Mouse (Mus musculus): ENCODE data around the gene Ccdc110.

Ccdc110 gene

DNA sequence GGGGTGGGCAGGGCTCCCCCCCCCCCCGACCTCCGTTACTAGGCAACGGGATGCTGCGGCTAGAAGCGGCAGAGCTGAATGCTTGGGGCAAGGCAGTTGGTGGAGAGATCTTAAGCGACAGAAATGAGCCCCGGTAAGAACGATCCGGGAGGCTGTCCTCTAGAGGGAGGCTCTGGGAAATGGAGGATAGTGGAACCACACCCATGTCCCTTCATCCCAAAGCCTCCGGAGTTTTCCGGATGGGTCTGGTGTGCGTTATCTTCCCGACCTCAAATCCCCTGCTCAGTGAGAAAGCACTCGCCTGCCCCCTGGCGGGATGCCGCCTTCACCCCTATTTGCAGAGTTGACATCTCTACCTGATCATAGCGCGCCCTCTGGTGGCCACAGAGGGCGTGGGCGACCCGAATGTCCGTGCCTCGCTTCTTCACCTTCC is at the start of gene Ccdc110:
Gene Ccdc110, plus strand, starts transcription at position 38 of the 433 bp plus-strand sequence.
- DNase-seq (ENCODE audit: low spot score): peak; percentile 71

DNA sequence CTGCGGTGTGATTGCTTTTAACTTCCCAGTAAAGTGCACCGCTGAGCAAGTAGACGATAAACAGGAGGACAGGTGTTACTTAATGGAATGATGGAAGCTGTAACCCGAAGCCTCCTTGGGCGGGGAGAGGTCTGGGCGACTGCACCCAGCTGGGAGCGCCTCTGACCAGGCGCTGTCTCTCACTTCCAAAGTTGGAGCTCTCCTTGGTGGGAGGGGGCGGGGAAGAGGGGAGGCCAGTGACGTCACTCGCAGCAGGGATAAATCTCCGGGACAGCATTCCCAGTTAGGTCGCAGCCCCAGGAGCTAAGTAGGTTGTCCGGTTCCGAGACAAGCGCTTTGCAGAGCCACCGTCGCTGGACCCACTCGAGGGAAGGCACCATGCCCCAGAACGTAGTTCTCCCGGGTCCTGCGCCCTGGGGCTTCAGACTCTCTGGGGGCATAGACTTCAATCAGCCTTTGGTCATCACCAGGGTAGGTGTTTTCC is 49.2 kb upstream of the Ccdc110 start, which contains the start of gene Pdlim3:
Gene Pdlim3, plus strand, starts transcription at position 260 of the 484 bp plus-strand sequence.
- DNase-seq (ENCODE audit: low spot score): no peak

DNA sequence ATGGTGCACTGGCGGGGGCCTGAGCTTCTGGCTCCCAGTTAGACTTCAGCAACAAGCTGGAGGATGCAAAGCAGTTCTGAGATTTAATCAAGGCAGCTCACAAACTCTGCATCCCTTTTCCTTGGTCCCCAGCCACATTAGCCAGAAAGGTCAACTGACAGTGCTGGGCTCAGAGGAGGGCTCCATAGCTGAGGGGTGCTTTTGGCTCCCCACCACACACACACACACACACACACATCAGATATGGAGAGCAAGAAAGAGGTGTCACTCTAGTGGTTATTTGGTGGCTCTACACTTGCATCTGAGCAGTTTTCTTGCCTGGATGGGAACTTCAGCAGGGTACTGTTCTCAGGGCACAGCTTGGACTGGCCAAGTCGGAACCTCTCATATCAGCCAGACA is 48.6 kb upstream of the Ccdc110 start:
- no peak for DNase-seq (ENCODE audit: low spot score)

DNA sequence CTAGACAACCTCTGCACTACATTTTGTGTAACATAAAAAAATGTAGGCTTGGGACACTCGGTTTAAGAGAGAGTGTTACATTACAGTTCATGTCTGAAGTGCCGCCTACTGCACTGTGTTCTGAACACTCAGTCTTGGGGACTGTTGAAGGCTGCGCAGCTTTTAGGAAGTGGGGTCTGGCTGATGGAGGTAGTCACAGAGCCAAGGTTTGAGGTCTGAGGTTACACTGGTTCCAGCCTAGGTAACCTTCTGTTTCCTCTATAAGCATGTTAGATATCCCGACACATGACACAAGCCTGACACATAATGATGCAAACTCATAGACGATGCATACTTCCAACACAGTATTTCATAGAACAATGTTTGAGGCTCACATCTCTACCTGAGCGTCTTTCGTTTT is 44.7 kb upstream of the Ccdc110 start:
- DNase-seq (ENCODE audit: low spot score): no peak

DNA sequence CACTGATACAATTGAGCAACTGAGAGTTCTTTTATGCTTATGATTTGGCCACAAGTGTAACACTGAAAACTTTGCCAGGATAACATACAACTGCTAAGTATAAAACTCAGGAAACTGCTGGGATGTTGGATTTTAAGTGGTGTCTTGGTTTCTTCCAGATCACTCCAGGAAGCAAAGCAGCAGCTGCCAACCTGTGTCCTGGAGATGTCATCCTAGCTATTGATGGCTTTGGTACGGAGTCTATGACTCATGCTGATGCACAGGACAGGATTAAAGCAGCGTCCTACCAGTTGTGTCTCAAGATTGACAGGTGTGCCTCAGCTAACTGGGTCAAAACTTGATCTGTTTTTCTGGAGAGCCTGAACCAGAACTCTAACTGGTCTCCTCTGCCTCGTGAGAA is 37.8 kb upstream of the Ccdc110 start:
- no peak for DNase-seq (ENCODE audit: low spot score)

DNA sequence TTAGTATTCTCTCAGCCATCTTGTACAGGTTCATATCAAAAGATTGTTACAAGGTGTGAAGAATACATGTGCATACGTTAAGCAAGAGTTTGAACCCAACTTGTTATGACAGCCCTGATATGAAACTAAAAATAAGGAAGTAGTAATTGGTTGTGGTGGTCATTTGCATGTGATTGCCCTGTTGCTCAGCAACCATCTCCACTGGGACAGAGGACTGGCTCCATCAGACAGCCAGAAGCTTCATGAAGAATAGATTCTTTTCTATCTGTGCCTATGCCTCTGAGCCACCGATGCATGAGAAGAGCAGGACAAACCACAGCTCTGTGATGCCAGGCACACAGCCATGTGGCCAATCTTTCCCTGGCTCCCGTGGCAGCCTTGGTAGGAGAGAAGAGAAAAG is 34.6 kb upstream of the Ccdc110 start:
- DNase-seq (ENCODE audit: low spot score): no peak

DNA sequence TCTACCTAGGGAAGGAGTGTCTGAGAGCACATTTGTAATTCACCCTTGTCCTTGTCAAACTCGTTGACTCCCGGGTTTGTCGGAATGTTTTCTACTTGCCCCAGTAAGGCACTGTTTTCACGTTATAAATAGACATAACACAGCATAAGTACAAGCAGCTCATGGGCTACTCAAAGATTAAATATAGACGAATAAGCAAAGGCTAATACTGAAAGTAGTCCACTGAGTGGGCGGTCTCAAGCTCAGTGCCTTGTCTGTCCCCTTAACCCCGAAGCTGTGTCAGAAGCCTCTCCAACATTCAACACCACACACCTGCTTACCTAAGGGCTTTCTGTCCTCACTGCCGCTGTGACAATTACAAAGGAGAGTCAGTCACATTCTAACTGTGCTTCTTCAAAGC is 32.8 kb upstream of the Ccdc110 start:
- no peak for DNase-seq (ENCODE audit: low spot score)

DNA sequence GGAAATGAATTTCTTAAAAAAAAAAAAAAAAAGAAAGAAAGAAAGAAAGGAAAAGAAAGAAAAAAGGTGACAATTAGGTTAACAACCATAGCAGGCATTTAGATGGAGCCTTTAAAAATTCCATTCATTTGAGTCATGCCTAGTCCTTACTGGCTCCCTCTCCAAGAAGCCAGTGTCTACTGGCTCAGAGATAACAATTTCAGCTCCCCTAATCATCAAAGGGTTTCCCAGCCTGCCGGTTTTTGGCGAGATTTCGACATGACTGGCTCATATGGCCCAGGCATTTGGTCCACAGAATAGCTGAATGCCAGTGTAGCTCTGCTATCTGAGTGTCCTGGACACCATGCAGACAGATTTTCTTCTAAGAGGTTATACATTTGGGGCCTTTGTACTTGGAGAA is 30.8 kb upstream of the Ccdc110 start:
- no peak for DNase-seq (ENCODE audit: low spot score)

DNA sequence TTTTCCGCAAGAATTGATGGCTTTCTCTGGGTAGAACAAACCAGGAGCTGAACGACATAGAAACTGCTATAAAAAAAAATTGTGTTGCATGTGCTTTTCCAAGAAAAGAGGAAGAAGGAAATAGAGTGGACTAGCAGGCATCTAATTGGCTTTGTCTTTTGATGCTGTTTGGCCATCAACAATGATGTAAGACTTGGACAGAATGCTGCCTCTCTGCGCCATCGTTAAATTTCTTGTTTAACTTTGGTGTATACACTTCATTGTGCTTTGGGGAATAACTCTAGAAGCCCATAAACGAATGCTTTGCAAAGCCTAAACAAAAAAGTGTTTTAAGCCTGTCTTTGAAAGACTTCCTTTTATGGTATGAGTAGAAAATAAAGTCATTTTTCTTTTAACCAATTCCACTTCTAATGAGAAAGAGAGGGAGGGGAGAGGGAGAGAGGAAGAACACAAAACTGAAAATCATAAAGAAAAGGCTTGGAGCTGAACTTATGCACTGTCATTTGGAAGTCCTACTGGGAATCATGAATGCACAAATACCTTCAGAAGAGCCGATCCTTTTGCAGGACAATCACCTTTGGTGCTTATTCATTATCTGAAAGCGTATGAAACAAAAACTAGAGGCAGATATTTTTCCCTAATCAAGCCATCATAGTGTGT is 28.7 kb upstream of the Ccdc110 start:
- DNase-seq (ENCODE audit: low spot score): no peak

DNA sequence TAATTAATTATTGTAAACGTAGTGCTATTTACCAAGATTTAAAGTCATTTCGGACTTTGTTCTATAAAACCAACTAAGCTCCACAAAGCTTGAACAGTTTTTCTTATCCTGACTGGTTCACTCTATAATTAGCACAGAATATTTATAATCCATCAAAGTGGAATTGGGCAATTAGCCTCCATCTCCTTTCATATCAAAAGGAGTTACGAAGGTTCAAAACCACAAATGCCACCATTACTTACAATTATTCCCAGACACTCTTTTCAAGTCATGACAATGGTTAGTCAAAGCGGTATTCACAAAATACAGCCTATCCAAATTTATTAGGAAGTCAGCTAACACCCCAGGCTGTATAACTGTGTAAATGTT is 28.2 kb upstream of the Ccdc110 start:
- no peak for DNase-seq (ENCODE audit: low spot score)

DNA sequence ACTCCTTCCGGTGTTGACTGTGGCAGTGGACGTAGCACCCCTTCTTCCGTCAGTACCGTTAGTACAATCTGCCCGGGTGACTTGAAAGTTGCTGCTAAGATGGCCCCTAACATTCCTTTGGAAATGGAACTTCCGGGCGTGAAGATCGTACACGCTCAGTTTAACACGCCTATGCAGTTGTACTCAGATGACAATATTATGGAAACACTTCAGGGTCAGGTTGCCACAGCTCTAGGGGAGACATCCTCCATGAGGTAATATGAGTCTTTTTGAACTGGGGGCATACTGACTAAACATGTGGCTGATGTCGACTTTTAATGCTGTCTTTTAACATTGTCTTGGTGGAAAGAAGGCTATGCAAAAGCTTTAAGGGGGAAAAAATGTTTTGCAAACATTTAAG is 20.7 kb upstream of the Ccdc110 start:
- DNase-seq (ENCODE audit: low spot score): no peak

DNA sequence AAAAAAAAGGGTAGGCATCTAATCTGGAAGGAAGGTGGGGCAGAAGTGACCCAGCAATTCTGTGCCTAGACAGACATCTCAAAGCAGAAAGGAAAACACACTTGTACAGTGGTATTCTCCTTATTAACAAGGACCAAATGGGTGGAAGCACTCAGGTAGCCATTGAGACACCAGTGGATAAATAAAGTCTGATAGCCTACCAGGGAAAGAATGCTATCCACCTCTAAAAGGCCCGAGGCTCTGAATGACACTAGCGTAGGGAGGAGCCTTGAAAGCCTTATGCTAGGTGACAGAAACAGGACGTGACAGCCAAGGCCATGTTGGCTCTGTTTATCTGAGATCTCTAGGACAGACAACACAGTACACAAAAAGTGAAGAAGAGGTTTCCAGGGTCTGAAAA is 17.9 kb upstream of the Ccdc110 start:
- DNase-seq (ENCODE audit: low spot score): no peak

DNA sequence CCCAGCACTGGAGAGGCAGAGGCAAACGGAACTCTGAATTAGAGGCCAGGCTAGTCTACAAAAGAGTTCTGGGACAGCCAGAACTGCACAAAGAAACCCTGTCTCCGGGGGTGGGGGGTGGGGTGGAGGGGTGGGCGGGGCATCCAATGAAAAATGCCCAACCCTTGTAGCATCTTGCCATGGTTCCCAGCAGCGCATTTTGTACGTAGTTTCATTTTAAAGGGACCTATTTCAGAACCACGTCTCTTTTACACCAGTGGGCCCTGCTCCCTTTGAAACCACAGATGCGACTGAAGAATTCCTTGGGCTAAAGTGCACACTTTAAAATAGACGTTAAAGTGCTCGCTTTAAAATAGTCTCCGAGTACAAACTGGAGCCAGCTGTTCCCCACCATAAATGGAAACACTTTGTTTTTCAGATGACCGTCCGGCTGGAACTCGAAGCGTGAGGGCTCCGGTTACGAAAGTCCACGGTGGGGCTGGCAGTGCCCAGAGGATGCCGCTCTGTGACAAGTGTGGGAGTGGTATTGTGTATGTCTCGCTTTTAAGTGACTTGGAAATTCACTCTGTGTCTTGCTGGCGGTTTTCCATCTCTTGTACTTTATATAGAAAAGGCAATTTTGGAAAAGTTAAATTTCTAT is 17.3 kb upstream of the Ccdc110 start:
- DNase-seq (ENCODE audit: low spot score): no peak

DNA sequence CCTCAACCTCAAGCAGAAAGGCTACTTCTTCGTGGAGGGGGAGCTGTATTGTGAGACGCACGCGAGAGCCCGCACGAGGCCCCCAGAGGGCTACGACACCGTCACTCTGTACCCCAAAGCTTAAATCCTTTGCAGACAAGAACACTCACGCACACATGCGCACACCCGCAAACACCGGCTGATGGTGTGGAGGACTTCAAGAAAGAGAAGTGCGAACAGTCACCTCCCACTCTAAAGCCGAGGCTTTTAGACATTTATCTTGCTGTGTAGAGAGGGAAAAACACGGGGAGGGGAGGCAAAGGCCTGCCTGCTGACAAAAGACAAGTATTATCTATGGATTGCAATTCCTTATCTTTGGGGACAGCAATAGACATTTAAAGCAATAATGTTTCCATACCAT is 15.5 kb upstream of the Ccdc110 start:
- no peak for DNase-seq (ENCODE audit: low spot score)

DNA sequence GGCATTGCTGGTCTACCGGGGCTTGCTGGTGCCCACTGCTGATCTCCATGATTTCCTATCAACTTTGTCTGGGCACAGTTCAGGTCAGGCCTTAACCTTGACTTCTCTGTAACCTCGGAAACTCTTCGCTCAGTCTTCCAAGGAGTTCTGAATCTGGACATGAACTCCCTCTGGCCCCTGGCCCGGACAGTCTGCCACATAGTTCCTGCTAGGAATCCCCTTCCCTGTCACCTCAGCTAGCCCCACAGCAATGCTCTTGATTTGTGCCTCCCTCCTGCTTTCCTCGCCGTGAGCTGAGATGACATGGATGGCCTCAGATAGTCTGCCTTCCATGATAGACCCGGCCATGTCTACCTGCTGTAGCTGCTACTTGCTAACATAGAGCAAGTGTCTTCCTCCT is 14.0 kb upstream of the Ccdc110 start:
- DNase-seq (ENCODE audit: low spot score): no peak

DNA sequence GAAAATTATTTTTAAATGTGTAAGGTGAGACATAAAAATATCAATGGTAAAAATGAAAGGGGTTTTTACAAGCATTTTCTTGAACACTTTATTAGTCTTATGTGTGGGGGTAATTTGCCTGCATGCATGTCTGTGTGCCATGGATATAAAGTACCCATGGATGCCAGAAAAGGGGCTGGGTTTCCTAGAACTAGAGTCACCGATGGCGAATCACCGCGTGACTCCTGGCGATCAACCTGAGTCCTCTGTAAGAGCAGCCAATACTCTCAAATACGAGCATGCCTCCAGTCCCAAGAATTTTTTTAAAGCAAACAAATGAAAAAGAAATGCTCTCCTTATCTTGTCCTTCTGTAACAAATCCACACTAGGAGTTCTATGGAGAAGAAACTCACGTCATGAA is 12.3 kb upstream of the Ccdc110 start:
- no peak for DNase-seq (ENCODE audit: low spot score)

DNA sequence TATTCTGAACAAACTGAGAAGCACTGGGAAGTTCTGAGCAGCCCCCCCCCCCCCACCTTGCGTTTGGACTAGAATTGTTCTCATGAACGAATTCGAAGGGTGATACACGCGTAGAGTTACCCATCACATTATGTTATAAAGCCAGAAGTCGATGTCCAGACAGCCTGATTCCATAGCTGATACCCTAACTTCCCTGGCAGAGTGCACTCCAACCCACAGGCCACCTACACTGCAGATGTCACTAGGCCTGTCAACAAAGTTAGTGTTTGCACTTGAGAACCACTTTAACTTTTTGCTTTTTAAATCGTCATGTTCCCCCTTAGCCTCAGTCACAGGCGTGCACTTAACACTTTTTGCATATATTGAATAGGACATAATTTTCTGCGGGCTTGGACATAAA is 2.6 kb downstream of the Ccdc110 start:
- DNase-seq (ENCODE audit: low spot score): no peak

DNA sequence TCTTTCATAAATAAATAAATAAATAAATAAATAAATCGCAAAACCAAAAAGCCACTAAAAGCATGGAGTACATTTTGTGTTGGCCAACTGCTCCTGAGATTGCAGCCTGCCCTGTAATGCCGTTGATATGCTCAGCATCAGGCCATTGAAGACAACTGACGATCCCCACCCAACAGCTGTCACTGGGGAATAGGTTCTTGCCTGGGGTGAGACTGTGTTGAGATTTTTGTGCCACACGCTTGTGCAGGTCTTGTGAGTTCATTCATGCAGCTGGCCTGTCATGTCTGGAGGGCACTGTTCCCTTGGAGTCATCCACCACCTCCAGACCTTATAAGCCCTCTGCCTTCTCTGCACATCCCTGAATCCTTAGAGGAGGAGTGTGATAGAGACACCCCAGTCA is 11.9 kb downstream of the Ccdc110 start:
- DNase-seq (ENCODE audit: low spot score): no peak

DNA sequence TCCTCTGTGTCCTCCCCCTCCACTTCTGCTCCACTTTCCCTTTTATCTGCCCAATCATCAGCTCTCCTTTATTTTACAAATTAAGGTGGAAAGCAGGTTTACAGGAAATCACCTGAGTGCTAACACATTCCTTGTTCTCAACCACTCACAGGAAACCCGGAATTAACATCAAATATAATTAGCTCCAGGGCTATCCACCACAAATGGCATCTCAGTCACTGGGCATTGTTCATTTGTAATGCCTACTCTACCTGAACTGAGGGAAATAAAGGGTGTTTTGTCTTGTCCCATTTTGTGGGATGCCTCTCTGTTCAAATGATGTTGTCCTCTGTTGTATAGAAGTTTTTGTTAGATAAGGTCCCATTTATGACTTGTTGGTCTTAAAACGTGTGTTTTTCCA is 16.2 kb downstream of the Ccdc110 start:
- no peak for DNase-seq (ENCODE audit: low spot score)

DNA sequence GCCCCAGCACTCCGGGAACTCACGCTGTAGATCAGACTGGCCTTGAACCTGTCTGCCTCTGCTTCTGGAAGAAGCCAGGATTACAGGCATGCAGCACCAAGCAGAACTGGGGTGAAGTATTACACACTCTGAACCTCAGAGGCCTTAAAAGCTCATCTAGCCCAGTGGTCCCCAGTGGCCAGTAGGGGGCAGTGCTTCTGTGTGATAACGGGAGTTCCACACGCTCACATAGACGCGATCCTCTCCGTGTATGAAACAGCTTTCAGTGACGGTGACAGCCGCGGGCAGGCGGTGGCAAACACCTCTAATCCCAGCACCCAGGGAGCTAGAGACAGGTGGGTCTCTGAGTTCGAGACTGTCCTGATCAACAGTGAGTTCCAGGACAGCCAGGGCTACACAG is 36.5 kb downstream of the Ccdc110 start:
- no peak for DNase-seq (ENCODE audit: low spot score)

DNA sequence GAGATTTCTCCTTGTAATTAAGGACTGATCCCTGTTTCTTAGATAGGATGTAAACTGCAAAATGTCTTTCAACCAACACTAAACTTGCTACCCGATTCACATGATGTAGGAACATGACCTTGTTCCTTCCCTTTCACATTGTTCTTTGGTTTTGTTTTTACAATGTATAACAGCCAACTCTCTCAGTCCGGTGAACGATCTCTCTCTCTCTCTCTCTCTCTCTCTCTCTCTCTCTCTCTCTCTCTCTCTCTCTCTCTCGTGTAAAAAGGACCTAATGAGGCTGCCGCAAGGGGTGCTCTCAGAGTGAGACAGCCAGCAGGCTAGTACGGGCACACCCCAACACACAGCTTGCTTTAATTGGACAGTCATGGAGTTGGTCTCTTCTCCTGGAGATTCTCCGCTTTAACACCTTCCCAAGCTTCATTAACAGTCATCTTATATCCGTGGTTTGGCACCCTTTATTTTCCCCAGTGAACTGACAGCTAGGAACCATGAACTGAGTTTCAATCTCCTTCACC is 39.6 kb downstream of the Ccdc110 start:
- no peak for DNase-seq (ENCODE audit: low spot score)

DNA sequence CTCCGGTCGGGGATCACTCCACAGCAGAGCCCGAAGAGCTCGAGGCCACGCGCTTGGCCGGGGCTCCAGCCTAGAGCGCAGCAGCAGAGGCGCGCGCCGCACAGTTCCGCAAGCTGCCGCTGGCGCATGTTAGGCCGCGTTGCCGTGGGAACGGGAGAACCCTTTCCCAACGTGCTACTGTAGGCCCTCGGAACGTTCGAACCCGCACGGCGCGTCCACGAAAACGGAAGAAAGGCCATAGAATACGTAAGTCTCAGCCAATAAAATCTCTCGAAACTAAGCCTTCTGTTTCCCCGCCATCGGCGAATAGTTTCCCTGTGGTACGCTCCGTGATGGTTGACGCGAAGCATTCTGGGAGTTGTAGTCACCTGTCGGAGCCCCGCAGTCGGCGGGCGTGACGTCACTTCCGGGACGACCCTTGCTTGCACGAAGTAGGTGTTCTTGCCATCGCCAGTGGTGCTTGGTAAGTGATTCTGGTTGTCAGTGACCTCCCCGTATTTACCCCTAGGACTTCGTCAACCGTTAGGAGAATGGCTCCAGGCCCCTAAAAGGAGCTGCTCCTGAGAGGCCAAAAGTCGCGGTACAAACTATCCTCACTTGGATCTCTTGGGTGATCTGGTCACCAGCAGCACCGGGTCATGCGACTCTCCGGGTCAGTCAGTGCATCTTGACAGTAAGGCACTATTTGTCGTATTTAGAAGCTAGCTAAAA is 40.9 kb downstream of the Ccdc110 start, which contains the start of the genes 1700029J07Rik and Ufsp2:
Gene 1700029J07Rik, minus strand, starts transcription at position 127 of the 711 bp plus-strand sequence.
Gene Ufsp2, plus strand, starts transcription at position 403 of the 711 bp plus-strand sequence.
- peak; percentile 97 for DNase-seq (ENCODE audit: low spot score)

Measured in c-Kit-positive CD71-positive TER-119-positive erythroid progenitor cells, embryonic 14.5 days (primary cell).